Mouse (Mus musculus): ENCODE measurements around the gene Fhl2.

DNA sequence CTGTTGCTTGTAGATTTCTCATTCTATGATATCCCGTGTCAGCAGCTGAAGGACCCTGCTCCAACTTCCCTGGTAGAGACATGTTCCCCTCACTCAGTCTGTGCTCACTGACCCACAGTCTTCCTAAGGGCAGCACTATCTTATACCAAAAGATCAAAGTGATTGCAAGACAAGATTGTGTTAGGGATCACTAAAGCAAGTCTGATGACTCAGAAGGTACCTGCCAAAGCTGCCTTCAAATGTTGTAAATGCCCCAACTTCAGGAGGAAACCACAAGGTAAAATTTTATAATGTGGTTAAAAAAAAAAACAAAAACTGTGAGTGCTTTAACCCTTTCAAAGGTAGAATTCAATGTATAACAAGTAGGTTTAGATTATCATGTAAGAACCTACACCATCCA, 10.4 kb upstream of the Fhl2 start:
- TF ChIP-seq CTCF (IDR thresholded peaks at IDR 0.05; ENCODE audit: control insufficient read depth, insufficient read depth, insufficient read length) (no peak), USF1 (IDR thresholded peaks at IDR 0.05; ENCODE audit: low read depth) (no peak), CEBPB (IDR thresholded peaks at IDR 0.05; ENCODE audit: low read depth) (no peak), MYOD1 (IDR thresholded peaks at IDR 0.05; ENCODE audit: control insufficient read depth, insufficient read length, low read depth) (no peak)

All from C2C12 (cell line).